Mouse (Mus musculus) heart, postnatal 10 days (tissue): ENCODE measurements around the gene Gprin1. TPM values are rescaled to one million over a fixed set of nuclear protein-coding genes. Genes with fewer than 3 reads are reported as not detected.

Source experiments
- DNase-seq, 2 experiments: peaks; one replicate each; pipeline ENCODE4 v3.0.0; 2021
- intact Hi-C: fragments of 180-260 bp; cut with DNase I; formaldehyde crosslinking; loops from one replicate; pipeline ENCODE4 v1.15.1; 2025
- total RNA-seq, 2 experiments: library from RNA; stranded (reverse); gene quantifications; 2 replicates each; pipeline ENCODE4 v1.2.3; 2021

The Gprin1 gene
- total RNA-seq, 2 experiments from 2014 or later, result 0.05 to 0.10 TPM

DNA sequence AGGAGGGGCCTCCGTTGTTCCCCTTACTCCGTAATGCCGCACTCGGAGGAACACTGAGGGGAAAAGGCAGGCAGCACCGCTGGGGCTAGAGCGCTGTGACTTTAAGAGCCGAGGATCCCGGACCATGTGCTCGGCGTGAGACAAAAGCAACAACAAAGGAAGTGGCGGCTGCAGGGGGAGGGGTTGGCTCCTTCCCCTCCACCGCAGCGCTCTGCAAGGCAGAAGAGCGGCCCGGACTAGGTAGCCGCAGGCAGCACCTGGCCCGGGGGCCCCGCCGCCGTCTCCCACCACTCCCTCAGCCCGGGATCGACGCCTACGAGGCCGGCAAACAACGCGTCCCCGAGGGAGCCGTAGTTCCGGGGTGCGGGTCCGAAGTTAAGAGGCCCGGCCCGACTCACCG lies 62.6 kb downstream of the Gprin1 start:
- intact Hi-C loops, result loop anchor here (5.0 kb wide), 1 partner anchor 65 kb away; the partner anchor contains the start of gene Faf2
- DNase-seq, result peak; percentile 84

Other genes with a start within 250 kb of the Gprin1 start
- 1 to 10 TPM; 3.0 to 4.7 TPM for gene Simc1, start 246.1 kb downstream of the Gprin1 start, total RNA-seq
- 100 to 1,000 TPM in 1 of 2 experiments, 10 to 100 TPM in 1; 99.0 to 105 TPM for gene 4833439L19Rik, start 184.4 kb downstream of the Gprin1 start, total RNA-seq
- 10 to 100 TPM in 1 of 2 experiments, 1 to 10 TPM in 1; 9.6 to 11.3 TPM for gene Arl10, start 174.9 kb downstream of the Gprin1 start, total RNA-seq
- gene Nop16, start 159.8 kb downstream of the Gprin1 start, total RNA-seq, result 10 to 100 TPM; 17.0 to 20.0 TPM
- 100 to 1,000 TPM; 236 to 244 TPM for gene Higd2a, start 159.7 kb downstream of the Gprin1 start, total RNA-seq
- gene Cltb, start 138.5 kb downstream of the Gprin1 start, total RNA-seq, result 100 to 1,000 TPM in 1 of 2 experiments, 10 to 100 TPM in 1; 99.4 to 103 TPM
- gene Faf2, start 128.1 kb downstream of the Gprin1 start, total RNA-seq, result 10 to 100 TPM; 30.9 to 33.1 TPM
- 10 to 100 TPM; 61.2 to 62.2 TPM for gene Rnf44, start 56.0 kb downstream of the Gprin1 start, total RNA-seq
- gene Cdhr2, start 48.4 kb downstream of the Gprin1 start, total RNA-seq, result not detected
- not detected for gene Sncb, start 16.7 kb upstream of the Gprin1 start, total RNA-seq
- not detected for gene Eif4e1b, start 34.1 kb upstream of the Gprin1 start, total RNA-seq
- gene Tspan17, start 39.5 kb upstream of the Gprin1 start, total RNA-seq, result 10 to 100 TPM in 1 of 2 experiments, 1 to 10 TPM in 1; 10.0 to 14.3 TPM
- gene Unc5a, start 199.5 kb upstream of the Gprin1 start, total RNA-seq, result 1 to 10 TPM; 1.0 to 1.6 TPM